Mouse (Mus musculus): ENCODE data around the gene Olfr218.
"Not testable (repeated sequence)": the region's sequence is repeated elsewhere in the genome, so short reads cannot be mapped to it uniquely, and the experiment has no call there.

Gene Olfr218

DNA sequence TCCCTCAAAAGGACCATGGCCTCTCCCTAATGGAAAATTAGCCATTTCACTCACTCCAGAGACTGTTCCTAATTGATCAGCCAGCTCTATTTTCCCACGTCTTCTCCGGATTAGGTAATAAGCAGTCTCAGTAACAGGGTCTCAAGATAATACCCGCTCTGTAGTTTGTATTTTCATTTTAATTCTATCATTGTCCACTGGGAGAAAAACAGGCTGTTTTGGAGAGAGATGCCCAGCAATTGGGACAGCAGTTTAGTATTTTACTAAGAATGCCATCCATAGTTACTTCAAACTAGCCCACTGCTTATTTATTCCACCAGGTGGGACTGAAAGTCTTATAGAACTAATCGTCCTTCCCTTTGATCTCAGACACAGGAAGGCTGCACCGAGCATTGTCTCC is at the start of gene Olfr218:
Olfr218 (plus strand) TSS at position 301 of the 400 bp plus-strand sequence.
- no peak for DNase-seq

GRCm38 (mm10) chr1:173174154-173174842 is 23.3 kb upstream of the Olfr218 start:
- DNase-seq, result no peak

DNA sequence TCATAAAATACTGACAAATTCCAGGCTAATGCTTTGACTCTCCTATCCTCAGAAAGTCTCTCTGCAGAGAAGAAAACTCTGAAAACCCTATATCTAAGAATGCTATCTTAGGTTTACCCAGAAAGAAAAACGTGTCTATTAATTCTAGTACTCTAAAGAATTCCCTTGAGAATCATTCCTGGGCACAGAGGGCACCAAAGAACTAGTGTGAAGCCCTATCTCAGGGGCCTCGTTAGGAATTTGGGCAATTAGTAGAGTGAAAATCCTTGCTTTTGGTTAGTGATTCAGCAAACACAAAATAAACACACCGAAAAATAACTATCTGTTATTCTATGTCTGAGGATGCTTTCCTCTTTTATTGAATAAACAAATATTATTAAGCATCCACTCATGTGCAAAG is 7.1 kb upstream of the Olfr218 start, which contains the start of gene Olfr1406:
Olfr1406 (minus strand) TSS at position 101 of the 400 bp plus-strand sequence.
- DNase-seq, result no peak

DNA sequence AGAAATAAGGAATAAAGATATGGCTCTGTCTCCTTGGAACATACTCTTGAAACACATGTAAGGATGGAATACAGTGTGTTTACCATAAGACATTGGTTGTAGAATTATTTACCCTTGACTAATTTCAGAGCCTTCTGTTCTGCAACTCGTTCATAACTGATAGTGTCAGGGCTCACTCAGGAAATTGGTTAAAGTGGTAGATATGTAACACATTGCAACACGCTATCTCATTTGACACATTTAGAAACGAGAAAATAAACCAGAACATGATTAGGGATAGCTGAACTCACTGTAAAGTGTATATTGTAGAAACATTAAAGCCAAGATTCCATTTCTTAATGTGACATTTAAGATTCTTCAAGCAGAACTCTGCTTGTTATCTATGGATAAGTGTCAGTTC is 5.5 kb upstream of the Olfr218 start:
- DNase-seq, result no peak

GRCm38 (mm10) chr1:173196359-173196758 is 1.2 kb upstream of the Olfr218 start:
- DNase-seq, result no peak

DNA sequence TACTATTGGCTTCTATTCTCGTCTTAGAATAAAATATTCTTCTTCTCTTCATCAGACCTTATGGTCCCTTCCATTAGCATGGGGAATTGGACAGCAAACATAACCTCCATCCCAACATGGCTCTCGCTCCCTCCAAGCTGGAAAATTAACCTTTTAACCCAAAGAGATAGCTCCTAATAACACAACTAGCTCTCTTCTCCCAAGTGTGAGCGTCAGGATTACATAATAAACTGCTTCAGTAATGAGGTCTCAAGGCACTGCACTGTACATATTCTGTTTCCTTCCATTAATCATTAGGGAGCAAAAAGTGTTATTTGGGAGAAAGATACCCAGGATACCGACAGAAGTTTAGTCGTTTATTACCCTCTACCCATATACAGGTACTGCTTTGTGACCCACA is 14.5 kb downstream of the Olfr218 start, which contains the start of gene Olfr1404:
Olfr1404 (plus strand) TSS at position 301 of the 400 bp plus-strand sequence.
- DNase-seq, result no peak

- DNase-seq, result no peak
Measured at GRCm38 (mm10) chr1:173216481-173216880, 18.9 kb downstream of the Olfr218 start.

DNA sequence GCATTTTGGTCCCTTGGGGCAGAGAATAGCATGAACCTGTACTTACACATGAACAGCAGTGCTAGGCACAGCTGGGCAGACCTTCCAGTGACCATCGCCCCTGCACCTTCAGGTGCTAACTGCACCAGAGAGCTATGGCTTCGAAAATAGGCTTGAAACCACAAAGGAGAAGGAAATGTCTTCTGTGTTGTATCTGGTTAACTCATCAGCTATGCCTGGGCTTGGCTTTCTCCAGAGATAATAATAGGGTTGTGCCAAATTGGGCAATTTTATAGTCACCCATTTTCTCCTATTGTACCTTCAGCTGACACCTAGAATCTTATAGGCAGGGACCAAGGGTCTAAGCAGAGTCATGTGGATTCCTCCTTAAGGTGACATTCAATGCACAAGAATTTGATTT is 29.5 kb downstream of the Olfr218 start, which contains the start of gene Fcer1a:
Fcer1a (minus strand) TSS at position 134 of the 400 bp plus-strand sequence.
- no peak for DNase-seq

DNA sequence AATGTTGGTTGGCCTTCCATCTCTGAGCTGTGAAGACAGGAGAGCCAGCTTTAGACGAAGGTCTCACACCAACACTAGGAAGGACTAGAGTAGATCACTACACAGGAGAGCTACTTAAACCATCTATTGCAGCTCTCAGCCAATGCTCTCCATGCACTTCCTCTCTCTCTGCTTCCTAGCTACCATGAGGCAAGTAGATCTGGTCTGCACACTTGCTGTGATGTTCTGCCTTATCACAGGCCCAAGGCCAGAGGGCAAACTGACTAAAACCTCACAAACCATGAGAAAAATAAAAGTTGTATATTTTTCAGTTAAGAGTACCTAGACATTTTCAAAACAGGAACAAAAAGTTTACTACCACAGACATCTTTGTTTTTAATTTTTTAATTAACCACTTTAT is 39.4 kb downstream of the Olfr218 start:
- DNase-seq, result not testable (repeated sequence)

GRCm38 (mm10) chr1:173249888-173250287 is 52.3 kb downstream of the Olfr218 start:
- DNase-seq, result no peak
